ENCODE assay signal across 19 mouse cellular contexts in genomic region chr2:49926186-49926585, GRCm38 (mm10).
A peak's percentile ranks its signal among the peaks of the same experiment; 100 is the strongest.
DNase-seq lines count a peak whose midpoint lies in the region; ATAC-seq and TF ChIP-seq lines count a peak whose summit lies in the region.
"Had no signal": no experiment of that assay in that cellular context is flagged by ENCODE, and none has a peak within 500 bp of the region (broad histone marks: within the 10 kb centered on the region; RNA-seq: fewer than 3 reads in every experiment).

No protein-coding gene starts in this region.

- DNase-seq in forebrain, embryonic 11.5 days (ENCODE audit: low spot score), result no peak
- DNase-seq in forebrain, postnatal 0 days, result no peak
- no peak for DNase-seq in forebrain, embryonic 14.5 days (ENCODE audit: low spot score)
- DNase-seq in intestine, embryonic 14.5 days (ENCODE audit: low spot score), result peak; percentile 28
- DNase-seq: adrenal gland, adult 2 months; adrenal gland, postnatal 10 days; adrenal gland, postnatal 25 days; cerebellum, adult 11 months; cerebellum, adult 18-20 months; cerebellum, adult 8-10 months; cerebellum, adult 9-11 months; cerebellum, postnatal 14 days; cerebellum, postnatal 36 days; embryo, embryonic 11 days had no signal

- H3K36me3 ChIP-seq in forebrain, embryonic 15.5 days, result no peaks in the 10 kb centered on the region
- H3K36me3 ChIP-seq in forebrain, embryonic 11.5 days (ENCODE audit: control insufficient read depth, insufficient read depth, low read length), result no peaks in the 10 kb centered on the region
- no peaks in the 10 kb centered on the region for H3K36me3 ChIP-seq in forebrain, postnatal 0 days (ENCODE audit: insufficient read depth)
- no peaks in the 10 kb centered on the region for H3K36me3 ChIP-seq in forebrain, embryonic 14.5 days (ENCODE audit: control insufficient read depth, insufficient read depth, low read length)
- H3K36me3 ChIP-seq in intestine, embryonic 14.5 days (ENCODE audit: control insufficient read depth, insufficient read depth, low read length), result no peaks in the 10 kb centered on the region
- H3K36me3 ChIP-seq in intestine, postnatal 0 days (ENCODE audit: control insufficient read depth, insufficient read depth), result no peaks in the 10 kb centered on the region
- H3K36me3 ChIP-seq: embryonic facial prominence, embryonic 13.5 days; embryonic facial prominence, embryonic 15.5 days had no signal

- peaks cover 11% of the 10 kb centered on the region; the same call in 1 of the 2 replicates for H3K4me1 ChIP-seq in forebrain, embryonic 15.5 days
- 0 out of 2 replicates have a peak, but pooled peaks cover 1% of the 10 kb centered on the region for H3K4me1 ChIP-seq in forebrain, embryonic 11.5 days (replicated peaks; ENCODE audit: control insufficient read depth, insufficient read depth, low read length)
- no peaks in the 10 kb centered on the region for H3K4me1 ChIP-seq in forebrain, postnatal 0 days (ENCODE audit: insufficient read depth)
- no peaks in the 10 kb centered on the region for H3K4me1 ChIP-seq in forebrain, embryonic 14.5 days (ENCODE audit: control insufficient read depth, insufficient read depth, low read length)
- no peaks in the 10 kb centered on the region for H3K4me1 ChIP-seq in intestine, embryonic 14.5 days (replicated peaks; ENCODE audit: control insufficient read depth, insufficient read depth, low read length)
- H3K4me1 ChIP-seq in intestine, postnatal 0 days (replicated peaks; ENCODE audit: control insufficient read depth, insufficient read depth, low read length), result no peaks in the 10 kb centered on the region

- no peak overlapping the region for H3K4me2 ChIP-seq in forebrain, embryonic 15.5 days (replicated peaks)
- no peak overlapping the region for H3K4me2 ChIP-seq in forebrain, embryonic 11.5 days (ENCODE audit: low read depth, low read length, severe bottlenecking)
- H3K4me2 ChIP-seq in forebrain, postnatal 0 days (ENCODE audit: low read depth), result no peak overlapping the region
- H3K4me2 ChIP-seq in forebrain, embryonic 14.5 days (ENCODE audit: low read length), result no peak overlapping the region
- no peak overlapping the region for H3K4me2 ChIP-seq in intestine, embryonic 14.5 days (ENCODE audit: low read length)
- no peak overlapping the region for H3K4me2 ChIP-seq in intestine, postnatal 0 days (replicated peaks; ENCODE audit: low read depth)
- H3K4me2 ChIP-seq: embryonic facial prominence, embryonic 13.5 days; embryonic facial prominence, embryonic 15.5 days had no signal

- H3K9ac ChIP-seq in forebrain, embryonic 15.5 days (replicated peaks), result no peak overlapping the region
- no peak overlapping the region for H3K9ac ChIP-seq in forebrain, embryonic 11.5 days (ENCODE audit: low read length)
- no peak overlapping the region for H3K9ac ChIP-seq in forebrain, postnatal 0 days
- H3K9ac ChIP-seq in forebrain, embryonic 14.5 days (ENCODE audit: low read length), result no peak overlapping the region
- no peak overlapping the region for H3K9ac ChIP-seq in intestine, embryonic 14.5 days (ENCODE audit: low read length)
- H3K9ac ChIP-seq in intestine, postnatal 0 days (ENCODE audit: low read depth, low read length), result no peak overlapping the region
- H3K9ac ChIP-seq: embryonic facial prominence, embryonic 13.5 days; embryonic facial prominence, embryonic 15.5 days had no signal

- H3K27me3 ChIP-seq in forebrain, embryonic 15.5 days, result no peaks in the 10 kb centered on the region
- H3K27me3 ChIP-seq in forebrain, embryonic 11.5 days (ENCODE audit: control insufficient read depth, insufficient read depth, low read length), result no peaks in the 10 kb centered on the region
- no peaks in the 10 kb centered on the region for H3K27me3 ChIP-seq in forebrain, postnatal 0 days (ENCODE audit: insufficient read depth, low read length)
- H3K27me3 ChIP-seq in forebrain, embryonic 14.5 days (replicated peaks; ENCODE audit: control insufficient read depth, insufficient read depth, low read length), result no peaks in the 10 kb centered on the region
- H3K27me3 ChIP-seq in intestine, embryonic 14.5 days (replicated peaks; ENCODE audit: control insufficient read depth, insufficient read depth, low read length), result no peaks in the 10 kb centered on the region
- H3K27me3 ChIP-seq in intestine, postnatal 0 days (replicated peaks; ENCODE audit: control insufficient read depth, insufficient read depth, low read length), result no peaks in the 10 kb centered on the region
- H3K27me3 ChIP-seq: embryonic facial prominence, embryonic 13.5 days; embryonic facial prominence, embryonic 15.5 days had no signal

- no peak overlapping the region for H3K4me3 ChIP-seq in forebrain, embryonic 15.5 days
- no peak overlapping the region for H3K4me3 ChIP-seq in forebrain, embryonic 11.5 days (ENCODE audit: low read depth, low read length)
- no peak overlapping the region for H3K4me3 ChIP-seq in forebrain, postnatal 0 days (ENCODE audit: low read depth, low read length)
- no peak overlapping the region for H3K4me3 ChIP-seq in forebrain, embryonic 14.5 days (ENCODE audit: low read depth, low read length)
- H3K4me3 ChIP-seq in intestine, embryonic 14.5 days (ENCODE audit: low read depth, low read length), result no peak overlapping the region
- no peak overlapping the region for H3K4me3 ChIP-seq in intestine, postnatal 0 days (ENCODE audit: low read depth, low read length)
- H3K4me3 ChIP-seq: embryonic facial prominence, embryonic 13.5 days; embryonic facial prominence, embryonic 15.5 days; erythroblast, embryonic 14.5 days had no signal

- 64% methylated on average over 5 of the region's 5 CpGs for WGBS in forebrain, embryonic 15.5 days
- 83% methylated on average over 5 of the region's 5 CpGs for WGBS in forebrain, embryonic 11.5 days
- 60% methylated on average over 5 of the region's 5 CpGs for WGBS in forebrain, postnatal 0 days
- 68% methylated on average over 5 of the region's 5 CpGs for WGBS in forebrain, embryonic 14.5 days
- 65% methylated on average over 5 of the region's 5 CpGs for WGBS in intestine, embryonic 14.5 days
- WGBS in intestine, postnatal 0 days, result 79% methylated on average over 5 of the region's 5 CpGs

- no peaks in the 10 kb centered on the region for H3K9me3 ChIP-seq in forebrain, embryonic 15.5 days
- no peaks in the 10 kb centered on the region for H3K9me3 ChIP-seq in forebrain, embryonic 11.5 days (ENCODE audit: control insufficient read depth, low read length)
- no peaks in the 10 kb centered on the region for H3K9me3 ChIP-seq in forebrain, postnatal 0 days (ENCODE audit: low read length)
- no peaks in the 10 kb centered on the region for H3K9me3 ChIP-seq in forebrain, embryonic 14.5 days (replicated peaks; ENCODE audit: control insufficient read depth, low read length)
- no peaks in the 10 kb centered on the region for H3K9me3 ChIP-seq in intestine, embryonic 14.5 days (ENCODE audit: control insufficient read depth, low read length)
- no peaks in the 10 kb centered on the region for H3K9me3 ChIP-seq in intestine, postnatal 0 days (ENCODE audit: control insufficient read depth)
- H3K9me3 ChIP-seq: embryonic facial prominence, embryonic 13.5 days; embryonic facial prominence, embryonic 15.5 days had no signal

- peak; percentile 64; the same call in 1 of the 2 replicates for ATAC-seq in forebrain, embryonic 15.5 days (replicated peaks)
- ATAC-seq in forebrain, embryonic 11.5 days (replicated peaks; ENCODE audit: low FRiP score), result no peak
- ATAC-seq in forebrain, postnatal 0 days, result peak; percentile 32; the same call in 1 of the 2 replicates
- no peak for ATAC-seq in forebrain, embryonic 14.5 days
- no peak for ATAC-seq in intestine, embryonic 14.5 days (replicated peaks; ENCODE audit: low FRiP score, low TSS enrichment, low read depth)
- no peak for ATAC-seq in intestine, postnatal 0 days

- no peak overlapping the region for H3K27ac ChIP-seq in forebrain, embryonic 15.5 days (replicated peaks)
- no peak overlapping the region for H3K27ac ChIP-seq in forebrain, embryonic 11.5 days (ENCODE audit: low read depth, low read length)
- H3K27ac ChIP-seq in forebrain, postnatal 0 days (ENCODE audit: low read depth, low read length), result no peak overlapping the region
- no peak overlapping the region for H3K27ac ChIP-seq in forebrain, embryonic 14.5 days (ENCODE audit: low read depth, low read length)
- no peak overlapping the region for H3K27ac ChIP-seq in intestine, embryonic 14.5 days (ENCODE audit: low read depth)
- H3K27ac ChIP-seq in intestine, postnatal 0 days (ENCODE audit: low read depth, low read length), result no peak overlapping the region
- H3K27ac ChIP-seq: embryonic facial prominence, embryonic 13.5 days; embryonic facial prominence, embryonic 15.5 days had no signal

- no peak for TF ChIP-seq CTCF in forebrain, postnatal 0 days (IDR thresholded peaks at IDR 0.05; ENCODE audit: low read depth)
- TF ChIP-seq CTCF in intestine, postnatal 0 days (IDR thresholded peaks at IDR 0.05; ENCODE audit: low read depth), result no peak

Comparison
In these comparisons a context has a peak if more than half of its experiments do, and no peak if none do; other contexts are left out.
1. ATAC-seq: peak in forebrain, embryonic 15.5 days (single experiment) and forebrain, postnatal 0 days (single experiment); none in forebrain, embryonic 11.5 days (single experiment), forebrain, embryonic 14.5 days (single experiment), intestine, embryonic 14.5 days (single experiment) and intestine, postnatal 0 days (single experiment).